Mouse (Mus musculus) kidney, embryonic 15.5 days (tissue): ENCODE measurements around the gene Gstp2. TPM values are rescaled to one million over a fixed set of nuclear protein-coding genes. Genes with fewer than 3 reads are reported as not detected.
A peak's percentile ranks its signal among the peaks of the same experiment; 100 is the strongest.

Experiments
- ATAC-seq: fragments of 200-750 bp; cut with Nextera tagmentation; replicated peaks from 2 replicates; pipeline ENCODE4 v1.8.0; 2017; ENCODE audit warnings: moderate TSS enrichment; ENCODE audit not compliant: low FRiP score
- H3K27ac ChIP-seq: fragments of 300-500 bp; sonication (generic); 2 replicates; pipeline ENCODE4 v1.5.1; 2015; ENCODE audit warnings: mild to moderate bottlenecking, inconsistent platforms
- H3K27me3 ChIP-seq: fragments of 300-500 bp; sonication (generic); 2 replicates; pipeline ENCODE4 v1.6.1; 2015; ENCODE audit warnings: inconsistent platforms
- H3K36me3 ChIP-seq: fragments of 300-500 bp; sonication (generic); 2 replicates; pipeline ENCODE4 v1.6.1; 2015; ENCODE audit warnings: inconsistent platforms
- H3K4me1 ChIP-seq: fragments of 300-500 bp; sonication (generic); 2 replicates; pipeline ENCODE4 v1.6.1; 2015; ENCODE audit warnings: inconsistent platforms
- H3K4me2 ChIP-seq: fragments of 300-500 bp; sonication (generic); 2 replicates; pipeline ENCODE4 v1.6.1; 2015; ENCODE audit warnings: moderate library complexity, mild to moderate bottlenecking, inconsistent platforms
- H3K4me3 ChIP-seq: fragments of 300-500 bp; sonication (generic); replicated peaks from 2 replicates; pipeline ENCODE4 v1.5.1; 2015; ENCODE audit warnings: mild to moderate bottlenecking, inconsistent platforms
- H3K9ac ChIP-seq: fragments of 300-500 bp; sonication (generic); 2 replicates; pipeline ENCODE4 v1.6.1; 2015; ENCODE audit warnings: mild to moderate bottlenecking, inconsistent platforms
- H3K9me3 ChIP-seq: fragments of 300-500 bp; sonication (generic); replicated peaks from 2 replicates; pipeline ENCODE4 v1.6.1; 2016; ENCODE audit warnings: inconsistent platforms
- WGBS: fragments of 180-500 bp; shearing (Covaris S2); methylation state at CpG from one replicate; pipeline ENCODE4 v1.1.7; 2015; ENCODE audit warnings: mixed read lengths; 5-methylcytosine and 5-hydroxymethylcytosine counted together
- polyA plus RNA-seq: library from polyadenylated mRNA; unstranded; fragments of >200 nt; fragmentation: Nextera tagmentation; extraction: Ambion mirVana; gene quantifications from 2 replicates; pipeline ENCODE4 v1.2.1, GENCODE M21; 2015

Gene Gstp2
- polyA plus RNA-seq, 1 experiment from 2014 or later: 2.4 TPM

- no peaks in the 10 kb centered on the region for H3K36me3 ChIP-seq
- no peak overlapping the region for H3K4me2 ChIP-seq
- peaks cover 18% of the 10 kb centered on the region for H3K4me1 ChIP-seq
- no peak overlapping the region for H3K4me3 ChIP-seq
- no peak for ATAC-seq
- H3K9me3 ChIP-seq: no peaks in the 10 kb centered on the region
- WGBS: 68% methylated on average over 10 of the region's 10 CpGs
- H3K9ac ChIP-seq: no peak overlapping the region
- no peaks in the 10 kb centered on the region for H3K27me3 ChIP-seq
- no peak overlapping the region for H3K27ac ChIP-seq
Measured at GRCm38 (mm10) chr19:4017921-4018587, 27.8 kb downstream of the Gstp2 start.

- WGBS: 71% methylated on average over 5 of the region's 5 CpGs
- H3K4me1 ChIP-seq: peaks cover 32% of the 10 kb centered on the region
- H3K9me3 ChIP-seq: no peaks in the 10 kb centered on the region
- no peaks in the 10 kb centered on the region for H3K27me3 ChIP-seq
- ATAC-seq: no peak
- peaks cover 3% of the 10 kb centered on the region; the same call in 1 of the 2 replicates for H3K36me3 ChIP-seq
- no peak overlapping the region for H3K4me2 ChIP-seq
- H3K4me3 ChIP-seq: no peak overlapping the region
- no peak overlapping the region for H3K9ac ChIP-seq
- no peak overlapping the region for H3K27ac ChIP-seq
Measured at GRCm38 (mm10) chr19:4015635-4016034, 30.2 kb downstream of the Gstp2 start.

GRCm38 (mm10) chr19:4014802-4015201 is 31.0 kb downstream of the Gstp2 start:
- Histone ChIP-seq H3K9ac (no peak overlapping the region), H3K9me3 (no peaks in the 10 kb centered on the region), H3K27ac (no peak overlapping the region), H3K36me3 (peaks cover 11% of the 10 kb centered on the region), H3K4me3 (no peak overlapping the region), H3K4me1 (peaks cover 32% of the 10 kb centered on the region), H3K4me2 (no peak overlapping the region), H3K27me3 (no peaks in the 10 kb centered on the region)
- no peak for ATAC-seq

- Histone ChIP-seq H3K36me3 (peaks cover 28% of the 10 kb centered on the region), H3K4me3 (peak overlapping the region; percentile 86), H3K27ac (no peak overlapping the region; the same call in 1 of the 2 replicates), H3K9me3 (no peaks in the 10 kb centered on the region), H3K9ac (peak overlapping the region; percentile 45), H3K27me3 (no peaks in the 10 kb centered on the region), H3K4me1 (peaks cover 20% of the 10 kb centered on the region), H3K4me2 (peak overlapping the region; percentile 61)
- ATAC-seq: no peak; the same call in 1 of the 2 replicates
- WGBS: 13% methylated on average over 9 of the region's 9 CpGs
Measured at GRCm38 (mm10) chr19:4013066-4013465, 32.8 kb downstream of the Gstp2 start.

GRCm38 (mm10) chr19:4012432-4013022 is 33.3 kb downstream of the Gstp2 start, which contains the start of gene Ndufv1:
Gene Ndufv1, minus strand, starts transcription at chr19:4012806.
- no peaks in the 10 kb centered on the region for H3K9me3 ChIP-seq
- H3K4me2 ChIP-seq: peak within 1 kb of the TSS; percentile 61
- H3K4me1 ChIP-seq: peaks cover 20% of the 10 kb centered on the region
- peak within 1 kb of the TSS; percentile 77 for H3K27ac ChIP-seq
- no peaks in the 10 kb centered on the region for H3K27me3 ChIP-seq
- peaks cover 34% of the 10 kb centered on the region for H3K36me3 ChIP-seq
- under 1% methylated on average over 45 of the region's 45 CpGs for WGBS
- peak; percentile 99 for ATAC-seq
- H3K4me3 ChIP-seq: peak within 1 kb of the TSS; percentile 86
- H3K9ac ChIP-seq: peak within 1 kb of the TSS; percentile 77

- ATAC-seq: no peak
- Histone ChIP-seq H3K27ac (no peak overlapping the region), H3K36me3 (peaks cover 48% of the 10 kb centered on the region), H3K9me3 (no peaks in the 10 kb centered on the region), H3K4me2 (no peak overlapping the region; the same call in 1 of the 2 replicates), H3K9ac (no peak overlapping the region), H3K4me1 (peaks cover 20% of the 10 kb centered on the region), H3K4me3 (no peak overlapping the region), H3K27me3 (no peaks in the 10 kb centered on the region)
- WGBS: 90% methylated on average over 5 of the region's 5 CpGs
Measured at GRCm38 (mm10) chr19:4011086-4011485, 34.7 kb downstream of the Gstp2 start.

GRCm38 (mm10) chr19:4005971-4006370 is 39.9 kb downstream of the Gstp2 start:
- WGBS: 96% methylated on average over 8 of the region's 8 CpGs
- ATAC-seq: no peak
- peaks cover 61% of the 10 kb centered on the region for H3K36me3 ChIP-seq

GRCm38 (mm10) chr19:4005091-4005490 is 40.7 kb downstream of the Gstp2 start:
- peaks cover 54% of the 10 kb centered on the region for H3K36me3 ChIP-seq
- no peak overlapping the region for H3K4me2 ChIP-seq
- no peak overlapping the region for H3K4me3 ChIP-seq
- ATAC-seq: no peak
- peaks cover 15% of the 10 kb centered on the region for H3K4me1 ChIP-seq
- WGBS: 89% methylated on average over 9 of the region's 9 CpGs
- H3K27me3 ChIP-seq: no peaks in the 10 kb centered on the region
- H3K9me3 ChIP-seq: no peaks in the 10 kb centered on the region
- H3K27ac ChIP-seq: no peak overlapping the region
- no peak overlapping the region for H3K9ac ChIP-seq

More at GRCm38 (mm10) chr19:4005971-4006370, 39.9 kb downstream of the Gstp2 start:
- H3K27ac ChIP-seq: no peak overlapping the region
- peaks cover 14% of the 10 kb centered on the region for H3K4me1 ChIP-seq
- H3K4me2 ChIP-seq: no peak overlapping the region
- no peak overlapping the region for H3K4me3 ChIP-seq
- no peak overlapping the region for H3K9ac ChIP-seq
- H3K9me3 ChIP-seq: no peaks in the 10 kb centered on the region
- H3K27me3 ChIP-seq: no peaks in the 10 kb centered on the region

GRCm38 (mm10) chr19:4004331-4004730 is 41.5 kb downstream of the Gstp2 start:
- 85% methylated on average over 15 of the region's 15 CpGs for WGBS

GRCm38 (mm10) chr19:4003641-4004040 is 42.2 kb downstream of the Gstp2 start:
- 77% methylated on average over 12 of the region's 12 CpGs for WGBS
- Histone ChIP-seq H3K4me2 (no peak overlapping the region), H3K36me3 (peaks cover 40% of the 10 kb centered on the region), H3K4me1 (peaks cover 27% of the 10 kb centered on the region), H3K4me3 (no peak overlapping the region), H3K9ac (no peak overlapping the region), H3K27ac (no peak overlapping the region), H3K27me3 (no peaks in the 10 kb centered on the region), H3K9me3 (no peaks in the 10 kb centered on the region)
- no peak for ATAC-seq

More at GRCm38 (mm10) chr19:4004331-4004730, 41.5 kb downstream of the Gstp2 start:
- Histone ChIP-seq H3K4me2 (no peak overlapping the region), H3K4me3 (no peak overlapping the region), H3K27ac (no peak overlapping the region), H3K36me3 (peaks cover 47% of the 10 kb centered on the region), H3K27me3 (no peaks in the 10 kb centered on the region), H3K9ac (no peak overlapping the region), H3K9me3 (no peaks in the 10 kb centered on the region), H3K4me1 (peaks cover 21% of the 10 kb centered on the region)
- no peak for ATAC-seq

- H3K4me3 ChIP-seq: no peak within 1 kb of the TSS
- ATAC-seq: no peak
- peaks cover 31% of the 10 kb centered on the region for H3K4me1 ChIP-seq
- peaks cover 35% of the 10 kb centered on the region for H3K36me3 ChIP-seq
- no peaks in the 10 kb centered on the region for H3K9me3 ChIP-seq
- H3K27me3 ChIP-seq: no peaks in the 10 kb centered on the region
- H3K4me2 ChIP-seq: no peak within 1 kb of the TSS
- no peak within 1 kb of the TSS for H3K27ac ChIP-seq
- WGBS: 81% methylated on average over 1 of the region's 1 CpGs
- H3K9ac ChIP-seq: no peak within 1 kb of the TSS
Measured at GRCm38 (mm10) chr19:4003112-4003511, 42.7 kb downstream of the Gstp2 start, which contains the start of gene Doc2g. Gene Doc2g, plus strand, starts transcription at chr19:4003313.

- no peak for ATAC-seq
- Histone ChIP-seq H3K4me3 (no peak overlapping the region), H3K9ac (0 out of 2 replicates have a peak overlapping the region, but pooled peaks have one; percentile 80), H3K4me1 (peaks cover 44% of the 10 kb centered on the region), H3K27ac (no peak overlapping the region), H3K4me2 (peak overlapping the region; percentile 89), H3K27me3 (no peaks in the 10 kb centered on the region), H3K36me3 (peaks cover 21% of the 10 kb centered on the region), H3K9me3 (no peaks in the 10 kb centered on the region)
- WGBS: 74% methylated on average over 5 of the region's 5 CpGs
Measured at GRCm38 (mm10) chr19:4001752-4002151, 44.1 kb downstream of the Gstp2 start.
